Mouse (Mus musculus): ENCODE data around the gene Zfp606. TPM values are rescaled to one million over a fixed set of nuclear protein-coding genes. Genes with fewer than 3 reads are reported as not detected.

Gene Zfp606
- polyA plus RNA-seq (2015; fragmentation: Nextera tagmentation; extraction: Ambion mirVana) = 42.3 and 43.9 TPM in 2 replicates

GRCm38 (mm10) chr7:12478158-12479008, at the start of gene Zfp606:
Gene Zfp606 (plus strand): TSS chr7:12478293.
- Histone ChIP-seq H3K27me3 (no peaks in the 10 kb centered on the region), H3K4me1 (replicated peaks) (peaks cover 8% of the 10 kb centered on the region), H3K4me3 (peak within 1 kb of the TSS; percentile 96), H3K36me3 (peaks cover 34% of the 10 kb centered on the region), H3K4me2 (peak within 1 kb of the TSS; percentile 64), H3K9ac (peak within 1 kb of the TSS; percentile 96), H3K9me3 (peaks cover 24% of the 10 kb centered on the region), H3K27ac (replicated peaks) (peak within 1 kb of the TSS; percentile 90)
- peak; percentile 97 for ATAC-seq (ENCODE audit: low read depth)
- under 1% methylated on average over 53 of the region's 53 CpGs for WGBS

DNA sequence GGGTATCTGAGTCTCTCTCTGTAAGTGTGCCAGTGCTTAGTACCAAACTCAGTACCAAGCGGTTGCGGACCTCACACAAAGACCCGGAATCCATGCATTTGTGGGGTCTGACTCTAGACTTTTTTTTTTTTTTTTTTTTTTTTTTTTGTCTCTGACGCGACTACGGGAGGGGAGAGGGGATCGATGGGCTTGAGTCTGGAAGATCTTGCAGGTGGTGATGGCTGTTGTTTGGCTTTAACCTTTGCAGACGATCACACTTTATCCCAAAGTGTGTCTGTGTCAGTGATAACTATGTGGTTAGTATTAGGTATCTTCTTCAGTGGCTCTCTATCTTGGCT, 885 bp downstream of the Zfp606 start:
- Histone ChIP-seq H3K4me2 (peak overlapping the region; percentile 64), H3K36me3 (peaks cover 40% of the 10 kb centered on the region), H3K27me3 (no peaks in the 10 kb centered on the region), H3K4me1 (replicated peaks) (peaks cover 8% of the 10 kb centered on the region), H3K9me3 (peaks cover 29% of the 10 kb centered on the region), H3K9ac (peak overlapping the region; percentile 96), H3K27ac (replicated peaks) (peak overlapping the region; percentile 90; the same call in 1 of the 2 replicates), H3K4me3 (peak overlapping the region; percentile 96)
- WGBS = 2% methylated on average over 8 of the region's 8 CpGs
- peak; percentile 40 for ATAC-seq (ENCODE audit: low read depth)

DNA sequence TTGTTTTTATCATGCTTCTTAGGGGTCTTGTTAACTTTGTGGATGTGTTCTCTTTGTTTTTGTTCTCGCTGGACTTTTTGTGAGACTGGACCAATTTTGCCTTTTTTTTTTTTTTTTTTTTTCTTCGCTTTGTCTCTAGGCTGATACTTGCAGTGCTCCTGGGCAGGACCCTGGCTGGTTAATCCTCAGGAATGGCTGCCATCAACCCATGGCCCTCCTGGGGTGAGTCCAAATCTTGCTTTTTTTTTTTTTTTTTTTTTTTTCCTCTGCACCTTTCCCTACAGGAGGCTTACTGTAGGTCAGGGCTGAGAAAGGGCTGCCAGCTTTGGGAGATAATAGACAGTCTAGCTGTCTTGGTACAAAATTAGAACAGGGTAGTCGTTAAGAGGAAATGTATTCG, 1.4 kb downstream of the Zfp606 start:
- H3K27ac ChIP-seq (replicated peaks) = no peak overlapping the region

DNA sequence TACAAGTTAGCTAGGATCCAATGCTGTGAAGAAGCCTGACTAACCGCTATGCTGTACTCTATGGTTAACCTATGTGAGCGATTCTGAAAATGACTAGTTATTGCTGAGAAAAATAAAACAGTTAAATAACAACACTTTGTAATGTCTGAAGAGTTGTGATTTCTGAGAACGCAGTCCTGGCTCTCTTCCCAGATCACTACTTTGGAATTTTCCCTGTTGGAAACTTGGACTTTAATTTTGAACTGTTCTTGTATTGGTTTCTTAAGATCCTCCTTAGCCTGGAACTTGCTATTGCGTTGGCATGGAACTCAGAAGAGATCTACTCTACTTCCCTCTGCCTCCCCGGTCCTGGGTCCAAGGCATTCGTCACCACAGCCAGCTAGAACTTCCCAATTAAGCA, 5.7 kb downstream of the Zfp606 start:
- no peak for ATAC-seq (ENCODE audit: low read depth)
- H3K27me3 ChIP-seq = no peaks in the 10 kb centered on the region
- no peak overlapping the region for H3K27ac ChIP-seq (replicated peaks)
- H3K4me3 ChIP-seq = no peak overlapping the region
- peaks cover 88% of the 10 kb centered on the region for H3K36me3 ChIP-seq
- peaks cover 76% of the 10 kb centered on the region for H3K9me3 ChIP-seq
- peaks cover 8% of the 10 kb centered on the region for H3K4me1 ChIP-seq (replicated peaks)
- 97% methylated on average over 6 of the region's 6 CpGs for WGBS
- H3K9ac ChIP-seq = no peak overlapping the region
- no peak overlapping the region for H3K4me2 ChIP-seq

More for the DNA sequence above, 1.4 kb downstream of the Zfp606 start:
- no peak for ATAC-seq (ENCODE audit: low read depth)
- Histone ChIP-seq H3K4me1 (replicated peaks) (peaks cover 8% of the 10 kb centered on the region), H3K27me3 (no peaks in the 10 kb centered on the region), H3K36me3 (peaks cover 46% of the 10 kb centered on the region), H3K4me2 (peak overlapping the region; percentile 64), H3K9ac (peak overlapping the region; percentile 96), H3K9me3 (peaks cover 35% of the 10 kb centered on the region), H3K4me3 (peak overlapping the region; percentile 96)
- WGBS = 78% methylated on average over 4 of the region's 4 CpGs

DNA sequence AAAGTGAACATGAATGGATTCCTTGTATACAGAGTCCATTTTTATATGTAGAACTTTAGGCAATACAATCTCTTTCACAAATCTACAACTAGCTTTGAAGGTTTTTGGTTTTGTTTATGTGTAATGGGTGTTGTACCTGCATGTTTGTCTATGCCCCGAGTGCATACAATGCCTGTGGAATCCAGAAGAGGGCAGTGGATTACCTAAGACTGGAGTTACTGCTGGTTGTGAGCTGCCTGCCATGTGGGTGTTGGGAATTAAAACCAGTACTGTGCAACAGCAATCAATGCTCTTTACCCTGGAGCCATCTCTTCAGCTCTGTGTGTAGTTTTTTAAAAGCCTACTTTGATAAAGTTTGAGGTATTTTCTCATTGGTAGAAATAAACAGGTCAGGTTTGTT, 7.9 kb downstream of the Zfp606 start:
- Histone ChIP-seq H3K27ac (replicated peaks) (no peak overlapping the region), H3K36me3 (peaks cover 100% of the 10 kb centered on the region), H3K9ac (no peak overlapping the region), H3K27me3 (no peaks in the 10 kb centered on the region), H3K9me3 (peaks cover 88% of the 10 kb centered on the region), H3K4me2 (no peak overlapping the region), H3K4me1 (replicated peaks) (no peaks in the 10 kb centered on the region), H3K4me3 (no peak overlapping the region)
- 93% methylated on average over 1 of the region's 1 CpGs for WGBS
- no peak for ATAC-seq (ENCODE audit: low read depth)

- no peak overlapping the region for H3K4me2 ChIP-seq
- H3K27me3 ChIP-seq = no peaks in the 10 kb centered on the region
- peaks cover 100% of the 10 kb centered on the region for H3K36me3 ChIP-seq
- H3K4me1 ChIP-seq (replicated peaks) = no peaks in the 10 kb centered on the region
- H3K4me3 ChIP-seq = no peak overlapping the region
- no peak overlapping the region for H3K27ac ChIP-seq (replicated peaks)
- no peak for ATAC-seq (ENCODE audit: low read depth)
- peaks cover 88% of the 10 kb centered on the region for H3K9me3 ChIP-seq
- H3K9ac ChIP-seq = no peak overlapping the region
Observed at GRCm38 (mm10) chr7:12486691-12487090, 8.6 kb downstream of the Zfp606 start.

- H3K4me1 ChIP-seq (replicated peaks) = no peaks in the 10 kb centered on the region
- no peak overlapping the region for H3K27ac ChIP-seq (replicated peaks)
- H3K4me2 ChIP-seq = no peak overlapping the region
- ATAC-seq (ENCODE audit: low read depth) = no peak
- 44% methylated on average over 1 of the region's 1 CpGs for WGBS
- H3K4me3 ChIP-seq = no peak overlapping the region
- H3K9me3 ChIP-seq = peaks cover 7% of the 10 kb centered on the region
- H3K27me3 ChIP-seq = no peaks in the 10 kb centered on the region
- no peak overlapping the region for H3K9ac ChIP-seq
- no peaks in the 10 kb centered on the region for H3K36me3 ChIP-seq
Observed at GRCm38 (mm10) chr7:12510913-12511312, 32.8 kb downstream of the Zfp606 start.

GRCm38 (mm10) chr7:12512217-12512616, 34.1 kb downstream of the Zfp606 start, which contains the start of gene 2900092C05Rik:
Gene 2900092C05Rik (plus strand): TSS chr7:12512517.
- no peak within 1 kb of the TSS for H3K27ac ChIP-seq (replicated peaks)
- H3K27me3 ChIP-seq = no peaks in the 10 kb centered on the region
- 76% methylated on average over 2 of the region's 2 CpGs for WGBS
- no peak for ATAC-seq (ENCODE audit: low read depth)
- H3K36me3 ChIP-seq = no peaks in the 10 kb centered on the region
- H3K4me3 ChIP-seq = no peak within 1 kb of the TSS
- no peak within 1 kb of the TSS for H3K9ac ChIP-seq
- H3K4me1 ChIP-seq (replicated peaks) = no peaks in the 10 kb centered on the region
- no peak within 1 kb of the TSS for H3K4me2 ChIP-seq
- peaks cover 9% of the 10 kb centered on the region for H3K9me3 ChIP-seq

Other genes starting within 250 kb of the Zfp606 start
- gene Vmn1r81, start 210.0 kb upstream of the Zfp606 start, polyA plus RNA-seq (2015; fragmentation: Nextera tagmentation; extraction: Ambion mirVana) = not detected in 2 replicates
- not detected in 2 replicates for gene Vmn1r82, start 177.9 kb upstream of the Zfp606 start, polyA plus RNA-seq (2015; fragmentation: Nextera tagmentation; extraction: Ambion mirVana)
- not detected in 2 replicates for gene Vmn1r83, start 148.8 kb upstream of the Zfp606 start, polyA plus RNA-seq (2015; fragmentation: Nextera tagmentation; extraction: Ambion mirVana)
- gene Vmn1r84, start 109.0 kb upstream of the Zfp606 start, polyA plus RNA-seq (2015; fragmentation: Nextera tagmentation; extraction: Ambion mirVana) = not detected in 2 replicates
- gene Zfp551, start 55.5 kb upstream of the Zfp606 start, polyA plus RNA-seq (2015; fragmentation: Nextera tagmentation; extraction: Ambion mirVana) = 6.6 and 6.8 TPM in 2 replicates
- not detected in 2 replicates for gene 2900092C05Rik, start 34.2 kb downstream of the Zfp606 start, polyA plus RNA-seq (2015; fragmentation: Nextera tagmentation; extraction: Ambion mirVana)
- not detected in 2 replicates for gene Vmn2r53, start 130.5 kb downstream of the Zfp606 start, polyA plus RNA-seq (2015; fragmentation: Nextera tagmentation; extraction: Ambion mirVana)
- gene Vmn2r54, start 162.0 kb downstream of the Zfp606 start, polyA plus RNA-seq (2015; fragmentation: Nextera tagmentation; extraction: Ambion mirVana) = not detected in 2 replicates
- gene Vmn2r55, start 206.7 kb downstream of the Zfp606 start, polyA plus RNA-seq (2015; fragmentation: Nextera tagmentation; extraction: Ambion mirVana) = not detected in 2 replicates